Mouse (Mus musculus) forebrain, embryonic 14.5 days (tissue): Measurements from ENCODE around the gene Rhobtb3. TPM values are rescaled to one million over a fixed set of nuclear protein-coding genes. Genes with fewer than 3 reads are reported as not detected.
"Not testable (repeated sequence)": the region's sequence is repeated elsewhere in the genome, so short reads cannot be mapped to it uniquely, and the experiment has no call there.

Experiments used
- ATAC-seq: fragments of 200-750 bp; cut with Nextera tagmentation; 2 replicates; pipeline ENCODE4 v1.8.0; 2017; ENCODE audit warnings: mild to moderate bottlenecking, moderate library complexity
- DNase-seq: peaks from one replicate; pipeline ENCODE4 v3.0.0-alpha.2; 2015; ENCODE audit warnings: low spot score
- H3K27ac ChIP-seq: fragments of 300-500 bp; sonication (generic); 2 replicates; pipeline ENCODE4 v1.5.1; 2014; ENCODE audit warnings: low read depth, mild to moderate bottlenecking, control low read depth, low read length, moderate library complexity
- H3K27me3 ChIP-seq: fragments of 300-500 bp; sonication (generic); replicated peaks from 2 replicates; pipeline ENCODE4 v1.6.1; 2014; ENCODE audit warnings: low read length, control low read depth, mixed read lengths; ENCODE audit not compliant: control insufficient read depth, insufficient read depth
- H3K36me3 ChIP-seq: fragments of 300-500 bp; sonication (generic); 2 replicates; pipeline ENCODE4 v1.6.1; 2014; ENCODE audit warnings: low read length, control low read depth; ENCODE audit not compliant: control insufficient read depth, insufficient read depth
- H3K4me1 ChIP-seq: fragments of 300-500 bp; sonication (generic); 2 replicates; pipeline ENCODE4 v1.6.1; 2014; ENCODE audit warnings: antibody characterized with exemption, low read length, control low read depth; ENCODE audit not compliant: control insufficient read depth, insufficient read depth
- H3K4me2 ChIP-seq: fragments of 300-500 bp; sonication (generic); 2 replicates; pipeline ENCODE4 v1.6.1; 2014; ENCODE audit warnings: mild to moderate bottlenecking, control low read depth, low read length
- H3K4me3 ChIP-seq: fragments of 300-500 bp; sonication (generic); 2 replicates; pipeline ENCODE4 v1.5.1; 2014; ENCODE audit warnings: low read depth, low read length, control low read depth
- H3K9ac ChIP-seq: fragments of 300-500 bp; sonication (generic); 2 replicates; pipeline ENCODE4 v1.6.1; 2014; ENCODE audit warnings: mild to moderate bottlenecking, low read length, control low read depth, moderate library complexity
- H3K9me3 ChIP-seq: fragments of 300-500 bp; sonication (generic); replicated peaks from 2 replicates; pipeline ENCODE4 v1.6.1; 2016; ENCODE audit warnings: low read length, control low read depth, mixed read lengths; ENCODE audit not compliant: control insufficient read depth
- WGBS: fragments of 180-500 bp; shearing (Covaris S2); extraction: QIAGEN DNeasy Blood & Tissue Kit; methylation state at CpG from one replicate; pipeline ENCODE4 v1.1.7; 2014; 5-methylcytosine and 5-hydroxymethylcytosine counted together
- polyA plus RNA-seq: library from polyadenylated mRNA; unstranded; fragments of >200 nt; fragmentation: Nextera tagmentation; extraction: Ambion mirVana; gene quantifications from 2 replicates; pipeline ENCODE4 v1.2.1, GENCODE M21; 2014

Rhobtb3 gene
- polyA plus RNA-seq, 1 experiment from 2014 or later, result 40.2 TPM

DNA sequence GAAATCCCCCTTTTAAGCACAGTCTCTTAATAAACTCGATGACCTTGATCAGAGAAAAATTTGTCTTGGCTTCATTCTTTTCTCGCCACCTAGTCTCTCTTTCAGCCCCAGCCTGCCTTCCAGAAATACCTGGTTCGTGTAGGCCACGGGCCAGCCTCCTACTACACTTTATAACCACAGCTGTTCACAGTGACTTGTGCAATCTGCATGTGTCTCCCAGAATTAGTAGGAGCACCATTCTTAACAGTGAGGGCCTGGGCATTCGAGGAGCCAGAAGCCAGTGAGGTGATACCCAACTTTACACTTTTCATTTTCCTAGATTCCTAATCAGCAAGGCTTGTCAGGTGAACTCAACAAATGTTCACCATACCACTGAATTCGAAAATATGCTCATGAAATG is 67.1 kb downstream of the Rhobtb3 start:
- H3K9me3 ChIP-seq, result no peaks in the 10 kb centered on the region
- peaks cover 30% of the 10 kb centered on the region for H3K36me3 ChIP-seq
- DNase-seq (no peak), ATAC-seq (no peak)
- no peak overlapping the region for H3K4me3 ChIP-seq
- H3K9ac ChIP-seq, result no peak overlapping the region
- no peak overlapping the region for H3K4me2 ChIP-seq
- H3K27ac ChIP-seq, result no peak overlapping the region
- no peaks in the 10 kb centered on the region for H3K4me1 ChIP-seq
- H3K27me3 ChIP-seq, result no peaks in the 10 kb centered on the region
- 88% methylated on average over 6 of the region's 6 CpGs for WGBS

GRCm38 (mm10) chr13:75876188-75876587 is 67.5 kb downstream of the Rhobtb3 start:
- H3K4me1 ChIP-seq, H3K27me3 ChIP-seq, ATAC-seq, H3K4me3 ChIP-seq, H3K27ac ChIP-seq, H3K4me2 ChIP-seq, H3K9ac ChIP-seq, DNase-seq, H3K9me3 ChIP-seq: not testable (repeated sequence)
- peaks cover 31% of the 10 kb centered on the region for H3K36me3 ChIP-seq
- 65% methylated on average over 7 of the region's 7 CpGs for WGBS

- no peak for DNase-seq
- H3K4me2 ChIP-seq, result no peak overlapping the region
- no peaks in the 10 kb centered on the region for H3K9me3 ChIP-seq
- WGBS, result 90% methylated on average over 4 of the region's 4 CpGs
- no peak overlapping the region for H3K9ac ChIP-seq
- no peaks in the 10 kb centered on the region for H3K27me3 ChIP-seq
- H3K4me1 ChIP-seq, result no peaks in the 10 kb centered on the region
- H3K27ac ChIP-seq, result no peak overlapping the region
- H3K4me3 ChIP-seq, result no peak overlapping the region
- ATAC-seq, result no peak
- H3K36me3 ChIP-seq, result peaks cover 33% of the 10 kb centered on the region
Observed at GRCm38 (mm10) chr13:75874608-75875376, 68.9 kb downstream of the Rhobtb3 start.

DNA sequence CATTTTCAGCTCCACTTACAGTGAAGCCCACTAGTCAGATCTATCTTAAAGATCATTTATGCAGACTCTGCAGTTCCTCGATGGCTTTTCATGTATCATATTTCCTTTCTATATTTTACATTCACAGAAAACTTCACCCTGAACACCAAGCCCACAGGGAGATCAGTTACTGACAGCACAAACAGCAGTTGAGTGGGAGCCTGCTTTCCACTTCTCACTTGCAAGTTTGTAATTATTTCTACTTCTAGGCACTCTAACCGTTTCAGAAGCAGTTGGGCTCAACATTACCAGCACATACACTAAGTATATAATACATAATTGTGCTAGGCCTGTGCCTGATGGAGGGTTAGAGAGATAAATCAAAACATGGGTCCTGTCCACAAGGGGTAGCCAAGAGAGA is 75.8 kb downstream of the Rhobtb3 start:
- WGBS, result 96% methylated on average over 2 of the region's 2 CpGs
- no peaks in the 10 kb centered on the region for H3K27me3 ChIP-seq
- ATAC-seq (no peak), DNase-seq (no peak)
- no peak overlapping the region for H3K4me3 ChIP-seq
- H3K36me3 ChIP-seq, result peaks cover 13% of the 10 kb centered on the region; the same call in 1 of the 2 replicates
- no peaks in the 10 kb centered on the region for H3K4me1 ChIP-seq
- H3K9me3 ChIP-seq, result no peaks in the 10 kb centered on the region
- no peak overlapping the region for H3K27ac ChIP-seq
- H3K9ac ChIP-seq, result no peak overlapping the region
- H3K4me2 ChIP-seq, result no peak overlapping the region

GRCm38 (mm10) chr13:75865486-75866184 is 78.1 kb downstream of the Rhobtb3 start:
- ATAC-seq (no peak), DNase-seq (no peak)
- Histone ChIP-seq H3K4me3 (no peak overlapping the region), H3K9ac (no peak overlapping the region), H3K27me3 (no peaks in the 10 kb centered on the region), H3K4me1 (no peaks in the 10 kb centered on the region), H3K36me3 (peaks cover 11% of the 10 kb centered on the region; the same call in 1 of the 2 replicates), H3K9me3 (no peaks in the 10 kb centered on the region), H3K27ac (no peak overlapping the region), H3K4me2 (no peak overlapping the region)

DNA sequence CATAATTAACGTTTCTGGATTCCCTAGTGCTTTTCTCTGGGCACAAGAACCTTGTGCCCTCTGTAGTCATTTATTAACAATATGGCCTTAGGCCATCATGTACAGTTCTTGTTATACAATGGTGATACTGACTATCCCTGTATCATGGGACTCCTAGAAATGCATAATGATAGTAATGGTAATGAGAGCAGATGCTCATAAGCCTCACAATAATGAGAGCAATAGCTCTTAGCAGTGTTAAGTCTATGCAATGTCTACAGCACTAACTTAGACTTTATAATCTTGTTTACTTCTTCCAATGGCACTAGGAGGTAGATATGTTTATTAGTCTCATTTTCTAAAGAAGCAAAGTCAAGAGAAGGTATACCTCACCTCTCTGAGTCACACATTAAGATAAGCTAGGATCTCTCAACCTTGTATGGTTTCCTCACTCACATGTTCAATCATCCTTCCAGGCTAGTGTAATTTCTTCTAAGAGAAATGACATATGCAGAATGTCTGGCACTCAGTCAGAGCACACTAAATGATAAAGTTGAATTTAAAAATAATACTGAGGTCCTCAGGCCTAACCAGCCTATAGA is 84.4 kb downstream of the Rhobtb3 start:
- 76% methylated on average over 1 of the region's 1 CpGs for WGBS
- Histone ChIP-seq H3K4me1 (no peaks in the 10 kb centered on the region), H3K9ac (no peak overlapping the region), H3K4me2 (no peak overlapping the region), H3K27ac (no peak overlapping the region), H3K9me3 (no peaks in the 10 kb centered on the region), H3K36me3 (no peaks in the 10 kb centered on the region), H3K4me3 (no peak overlapping the region), H3K27me3 (no peaks in the 10 kb centered on the region)
- ATAC-seq (no peak), DNase-seq (no peak)

- WGBS, result 87% methylated on average over 3 of the region's 3 CpGs
- no peak for ATAC-seq
Observed at GRCm38 (mm10) chr13:75853118-75853517, 90.6 kb downstream of the Rhobtb3 start.

GRCm38 (mm10) chr13:75852027-75852426 is 91.7 kb downstream of the Rhobtb3 start:
- 91% methylated on average over 4 of the region's 4 CpGs for WGBS
- no peak overlapping the region for H3K4me3 ChIP-seq
- ATAC-seq (no peak), DNase-seq (no peak)
- no peaks in the 10 kb centered on the region for H3K36me3 ChIP-seq
- H3K9ac ChIP-seq, result no peak overlapping the region
- H3K27me3 ChIP-seq, result no peaks in the 10 kb centered on the region
- H3K9me3 ChIP-seq, result no peaks in the 10 kb centered on the region
- no peak overlapping the region for H3K27ac ChIP-seq
- H3K4me2 ChIP-seq, result no peak overlapping the region
- no peaks in the 10 kb centered on the region for H3K4me1 ChIP-seq

More at GRCm38 (mm10) chr13:75853118-75853517, 90.6 kb downstream of the Rhobtb3 start:
- H3K27ac ChIP-seq, result no peak overlapping the region
- H3K4me3 ChIP-seq, result no peak overlapping the region
- no peaks in the 10 kb centered on the region for H3K36me3 ChIP-seq
- no peaks in the 10 kb centered on the region for H3K9me3 ChIP-seq
- DNase-seq, result no peak
- no peaks in the 10 kb centered on the region for H3K4me1 ChIP-seq
- no peak overlapping the region for H3K9ac ChIP-seq
- no peaks in the 10 kb centered on the region for H3K27me3 ChIP-seq
- no peak overlapping the region for H3K4me2 ChIP-seq

GRCm38 (mm10) chr13:75847027-75847426 is 96.7 kb downstream of the Rhobtb3 start:
- Histone ChIP-seq H3K4me3 (no peak overlapping the region), H3K9ac (no peak overlapping the region), H3K9me3 (no peaks in the 10 kb centered on the region), H3K4me2 (no peak overlapping the region), H3K27ac (no peak overlapping the region), H3K4me1 (no peaks in the 10 kb centered on the region), H3K27me3 (no peaks in the 10 kb centered on the region), H3K36me3 (no peaks in the 10 kb centered on the region)
- WGBS, result 90% methylated on average over 6 of the region's 6 CpGs
- no peak for ATAC-seq
- DNase-seq, result no peak
